Comparison of ENCODE assay signal across 8 mouse cellular contexts in the genomic region with DNA sequence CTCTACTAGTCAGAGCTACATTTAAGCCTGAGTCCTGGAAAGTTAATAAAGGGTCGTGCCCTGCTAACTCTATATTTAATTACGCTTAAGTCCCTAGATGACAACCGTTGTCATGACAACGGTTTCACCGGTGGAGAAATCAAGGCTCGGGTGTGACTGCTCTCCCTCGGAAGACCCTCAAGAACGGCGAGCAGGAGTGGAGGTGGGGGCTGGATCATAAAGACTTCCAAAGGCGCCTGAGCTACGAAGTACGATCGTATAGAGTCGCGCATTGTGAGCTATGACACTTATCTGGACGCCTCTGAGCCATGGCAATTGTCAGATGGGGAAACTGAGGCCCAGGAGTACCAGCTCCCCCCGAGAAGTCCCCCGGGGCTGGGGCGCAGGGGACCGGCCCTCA. TPM values are rescaled to one million over a fixed set of nuclear protein-coding genes. Genes with fewer than 3 reads are reported as not detected.
DNase-seq lines count a peak whose midpoint lies in the region; ATAC-seq lines count a peak whose summit lies in the region.

No protein-coding gene starts in this region.

- no peaks in the 10 kb centered on the region for H3K9me3 ChIP-seq in lung, embryonic 16.5 days (ENCODE audit: control insufficient read depth, low read length)
- H3K9me3 ChIP-seq in embryonic facial prominence, embryonic 12.5 days: no peaks in the 10 kb centered on the region
- H3K9me3 ChIP-seq in intestine, embryonic 16.5 days (ENCODE audit: control insufficient read depth, low read length): no peaks in the 10 kb centered on the region
- H3K9me3 ChIP-seq in neural tube, embryonic 15.5 days (replicated peaks): no peaks in the 10 kb centered on the region

- H3K4me1 ChIP-seq in lung, embryonic 16.5 days (replicated peaks; ENCODE audit: control insufficient read depth, insufficient read depth, low read length): peaks cover 16% of the 10 kb centered on the region
- peaks cover 11% of the 10 kb centered on the region for H3K4me1 ChIP-seq in embryonic facial prominence, embryonic 12.5 days
- H3K4me1 ChIP-seq in intestine, embryonic 16.5 days (ENCODE audit: control insufficient read depth, insufficient read depth, low read length): peaks cover 15% of the 10 kb centered on the region
- peaks cover 15% of the 10 kb centered on the region for H3K4me1 ChIP-seq in neural tube, embryonic 15.5 days

- H3K4me3 ChIP-seq in lung, embryonic 16.5 days (ENCODE audit: low read length): peak overlapping the region; percentile 86
- H3K4me3 ChIP-seq in embryonic facial prominence, embryonic 12.5 days: peak overlapping the region; percentile 80
- H3K4me3 ChIP-seq in intestine, embryonic 16.5 days (ENCODE audit: low read length): peak overlapping the region; percentile 89
- H3K4me3 ChIP-seq in neural tube, embryonic 15.5 days (replicated peaks): peak overlapping the region; percentile 61

- peak overlapping the region; percentile 85 for H3K9ac ChIP-seq in lung, embryonic 16.5 days (ENCODE audit: low read length)
- peak overlapping the region; percentile 79 for H3K9ac ChIP-seq in embryonic facial prominence, embryonic 12.5 days
- peak overlapping the region; percentile 86 for H3K9ac ChIP-seq in intestine, embryonic 16.5 days (ENCODE audit: low read depth, low read length)
- peak overlapping the region; percentile 48 for H3K9ac ChIP-seq in neural tube, embryonic 15.5 days (replicated peaks)

- H3K27me3 ChIP-seq in lung, embryonic 16.5 days (ENCODE audit: control insufficient read depth, insufficient read depth, low read depth, low read length): no peaks in the 10 kb centered on the region
- H3K27me3 ChIP-seq in embryonic facial prominence, embryonic 12.5 days: no peaks in the 10 kb centered on the region
- H3K27me3 ChIP-seq in intestine, embryonic 16.5 days (replicated peaks; ENCODE audit: control insufficient read depth, insufficient read depth, low read length): no peaks in the 10 kb centered on the region
- H3K27me3 ChIP-seq in neural tube, embryonic 15.5 days (replicated peaks): no peaks in the 10 kb centered on the region

- peaks cover 9% of the 10 kb centered on the region; the same call in 1 of the 2 replicates for H3K36me3 ChIP-seq in lung, embryonic 16.5 days (ENCODE audit: control insufficient read depth, insufficient read depth, low read length)
- peaks cover 25% of the 10 kb centered on the region for H3K36me3 ChIP-seq in embryonic facial prominence, embryonic 12.5 days
- peaks cover 8% of the 10 kb centered on the region for H3K36me3 ChIP-seq in intestine, embryonic 16.5 days (ENCODE audit: control insufficient read depth, insufficient read depth, low read length)
- H3K36me3 ChIP-seq in neural tube, embryonic 15.5 days: no peaks in the 10 kb centered on the region

- H3K27ac ChIP-seq in lung, embryonic 16.5 days (ENCODE audit: low read length): peak overlapping the region; percentile 62
- H3K27ac ChIP-seq in embryonic facial prominence, embryonic 12.5 days: peak overlapping the region; percentile 75
- H3K27ac ChIP-seq in intestine, embryonic 16.5 days (ENCODE audit: low read length): peak overlapping the region; percentile 59
- H3K27ac ChIP-seq in neural tube, embryonic 15.5 days (replicated peaks): no peak overlapping the region

- under 1% methylated on average over 20 of the region's 20 CpGs for WGBS in lung, embryonic 16.5 days
- WGBS in embryonic facial prominence, embryonic 12.5 days: under 1% methylated on average over 20 of the region's 20 CpGs
- WGBS in intestine, embryonic 16.5 days: under 1% methylated on average over 20 of the region's 20 CpGs
- WGBS in neural tube, embryonic 15.5 days: 0% methylated on average over 16 of the region's 20 CpGs

- no peak for ATAC-seq in lung, embryonic 16.5 days (ENCODE audit: low read depth)
- ATAC-seq in embryonic facial prominence, embryonic 12.5 days (ENCODE audit: insufficient number of reproducible peaks, insufficient read depth, low FRiP score, low TSS enrichment): no peak
- no peak; the same call in none of the 2 replicates for ATAC-seq in intestine, embryonic 16.5 days
- ATAC-seq in neural tube, embryonic 15.5 days (ENCODE audit: low FRiP score): no peak; the same call in 1 of the 2 replicates

- H3K4me2 ChIP-seq in lung, embryonic 16.5 days (ENCODE audit: low read depth, low read length): peak overlapping the region; percentile 71
- peak overlapping the region; percentile 59 for H3K4me2 ChIP-seq in embryonic facial prominence, embryonic 12.5 days (replicated peaks)
- peak overlapping the region; percentile 73 for H3K4me2 ChIP-seq in intestine, embryonic 16.5 days (ENCODE audit: low read depth, low read length)
- H3K4me2 ChIP-seq in neural tube, embryonic 15.5 days: peak overlapping the region; percentile 97

- no peak for DNase-seq in lung, adult 18-20 months
- no peak for DNase-seq in frontal cortex, postnatal 14 days (ENCODE audit: low spot score in 2 of 2)
- no peak for DNase-seq in gastrocnemius, adult 18-20 months (ENCODE audit: low spot score)
- no peak for DNase-seq in cerebellum, postnatal 36 days

RNA-seq across cellular contexts. Expression of a gene that starts 0.4 kb away (rescaled TPM):
- polyA plus RNA-seq in lung, embryonic 16.5 days (2015; fragmentation: Nextera tagmentation; extraction: Ambion mirVana): 134 and 144 TPM in 2 replicates
- polyA plus RNA-seq in embryonic facial prominence, embryonic 12.5 days (2016; fragmentation: Nextera tagmentation; extraction: Ambion mirVana): 117 and 126 TPM in 2 replicates
- 85.5 and 106 TPM in 2 replicates for polyA plus RNA-seq in intestine, embryonic 16.5 days (2015; fragmentation: Nextera tagmentation; extraction: Ambion mirVana)
- 17.2 and 39.7 TPM in 2 replicates for polyA plus RNA-seq in neural tube, embryonic 15.5 days (2015; fragmentation: Nextera tagmentation; extraction: Ambion mirVana)
- 1 to 10 TPM; 1.9 TPM for total RNA-seq in gastrocnemius, adult 18-20 months (2021)

RNA-seq across cellular contexts. Expression of a gene that starts 36.4 kb away (rescaled TPM):
- 33.4 and 36.0 TPM in 2 replicates for polyA plus RNA-seq in lung, embryonic 16.5 days (2015; fragmentation: Nextera tagmentation; extraction: Ambion mirVana)
- 33.5 and 36.8 TPM in 2 replicates for polyA plus RNA-seq in embryonic facial prominence, embryonic 12.5 days (2016; fragmentation: Nextera tagmentation; extraction: Ambion mirVana)
- 86.7 and 88.2 TPM in 2 replicates for polyA plus RNA-seq in intestine, embryonic 16.5 days (2015; fragmentation: Nextera tagmentation; extraction: Ambion mirVana)
- polyA plus RNA-seq in neural tube, embryonic 15.5 days (2015; fragmentation: Nextera tagmentation; extraction: Ambion mirVana): 15.3 and 23.1 TPM in 2 replicates
- total RNA-seq in gastrocnemius, adult 18-20 months (2021): 1 to 10 TPM; 2.4 to 2.6 TPM

RNA-seq across cellular contexts. Expression of a gene that starts 38.8 kb away (rescaled TPM):
- polyA plus RNA-seq in lung, embryonic 16.5 days (2015; fragmentation: Nextera tagmentation; extraction: Ambion mirVana): 25.5 and 26.3 TPM in 2 replicates
- polyA plus RNA-seq in embryonic facial prominence, embryonic 12.5 days (2016; fragmentation: Nextera tagmentation; extraction: Ambion mirVana): 20.4 and 21.6 TPM in 2 replicates
- polyA plus RNA-seq in intestine, embryonic 16.5 days (2015; fragmentation: Nextera tagmentation; extraction: Ambion mirVana): 9.7 and 9.9 TPM in 2 replicates
- 4.9 and 7.4 TPM in 2 replicates for polyA plus RNA-seq in neural tube, embryonic 15.5 days (2015; fragmentation: Nextera tagmentation; extraction: Ambion mirVana)
- 10 to 100 TPM; 12.6 to 14.3 TPM for total RNA-seq in gastrocnemius, adult 18-20 months (2021)
